Mouse (Mus musculus) T-cell, adult 2 months (primary cell): Measurements from ENCODE around the gene Slf2.

Experiments used
- DNase-seq: peaks from one replicate; pipeline ENCODE4 v3.0.0; 2022; ENCODE audit warnings: low spot score

The Slf2 gene

DNA sequence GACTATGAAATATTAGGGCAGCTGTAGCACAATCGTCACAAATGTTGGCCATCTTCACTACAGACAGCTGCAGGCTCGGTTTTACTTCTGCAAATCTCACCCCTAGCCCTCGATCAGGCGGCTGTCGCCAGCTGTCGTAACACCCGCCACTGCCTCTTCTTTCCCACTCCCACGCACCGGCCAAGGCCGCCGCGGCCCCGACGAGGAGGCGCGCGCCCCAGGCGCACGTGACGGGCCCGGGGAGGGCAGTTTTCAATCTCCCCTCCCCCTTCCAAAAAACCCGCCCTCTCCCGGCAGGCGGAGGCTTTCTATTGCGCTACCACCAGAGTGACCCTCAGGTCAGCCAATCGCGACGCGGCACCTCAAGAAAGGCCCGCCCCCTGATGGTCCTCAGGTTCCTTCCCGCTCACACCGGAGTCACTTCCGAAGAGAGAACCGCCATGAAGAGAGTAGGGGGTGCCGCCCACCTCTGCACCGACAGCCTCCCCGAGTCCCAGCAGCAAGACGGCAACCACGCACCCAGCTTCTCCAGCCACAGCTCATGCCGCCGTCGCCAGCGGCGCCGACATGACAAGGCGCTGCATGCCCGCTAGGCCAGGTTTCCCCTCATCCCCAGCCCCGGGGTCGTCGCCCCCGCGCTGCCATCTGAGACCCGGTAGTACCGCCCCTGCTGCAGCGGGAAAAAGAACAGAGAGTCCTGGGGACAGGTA lies at the start of gene Slf2:
Gene Slf2 (plus strand): TSS at position 408 of the 710 bp plus-strand sequence.
- peak; percentile 97 for DNase-seq

DNA sequence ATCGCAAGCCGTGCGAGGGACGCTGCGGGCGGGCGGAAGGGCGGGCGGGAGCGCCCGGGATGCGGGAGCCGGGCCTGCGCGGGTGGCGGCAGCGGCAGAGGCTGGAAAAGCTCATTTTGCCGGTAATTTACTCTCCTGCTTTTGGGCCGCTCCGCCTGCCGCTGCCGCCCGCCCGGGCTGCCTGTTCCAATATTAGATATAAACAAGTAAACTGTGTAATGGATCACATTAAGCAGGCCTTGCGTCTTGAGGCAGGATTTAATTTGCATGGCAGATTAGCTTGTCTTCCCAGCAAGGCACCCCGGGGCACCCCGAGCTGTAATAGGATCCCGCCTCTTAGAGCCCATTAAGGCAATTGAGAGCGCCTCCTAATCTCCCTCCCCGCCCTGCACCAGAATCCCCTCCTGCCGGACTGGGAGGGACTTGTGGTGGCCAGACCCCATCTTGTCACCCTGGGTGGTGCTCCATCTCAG lies 48.4 kb upstream of the Slf2 start:
- no peak for DNase-seq

GRCm38 (mm10) chr19:44884331-44884730 lies 46.6 kb upstream of the Slf2 start:
- no peak for DNase-seq

DNA sequence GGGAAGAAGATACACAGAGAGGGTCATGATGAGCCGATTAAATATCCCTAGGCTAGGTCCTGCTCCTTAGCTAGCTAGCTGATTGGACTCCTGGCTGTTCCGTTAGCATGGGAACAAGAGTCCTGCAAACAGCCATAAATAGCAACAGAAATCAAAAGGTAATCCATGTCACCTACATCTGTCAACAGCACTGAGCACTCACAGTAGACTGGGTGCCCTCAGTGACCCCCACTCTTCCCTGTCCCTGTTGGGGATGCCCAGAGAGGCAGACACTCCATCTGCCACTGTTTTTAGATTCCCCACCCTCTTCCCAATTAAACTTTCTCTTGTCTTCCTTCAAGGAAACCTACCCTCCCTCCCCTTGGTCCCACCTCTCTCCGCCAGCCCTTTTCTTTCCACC lies 44.5 kb upstream of the Slf2 start:
- no peak for DNase-seq

GRCm38 (mm10) chr19:44887679-44888235 lies 43.2 kb upstream of the Slf2 start:
- peak; percentile 22 for DNase-seq

- no peak for DNase-seq
Observed at GRCm38 (mm10) chr19:44889548-44889947, 41.4 kb upstream of the Slf2 start.

GRCm38 (mm10) chr19:44891446-44891845 lies 39.5 kb upstream of the Slf2 start:
- DNase-seq: no peak

DNA sequence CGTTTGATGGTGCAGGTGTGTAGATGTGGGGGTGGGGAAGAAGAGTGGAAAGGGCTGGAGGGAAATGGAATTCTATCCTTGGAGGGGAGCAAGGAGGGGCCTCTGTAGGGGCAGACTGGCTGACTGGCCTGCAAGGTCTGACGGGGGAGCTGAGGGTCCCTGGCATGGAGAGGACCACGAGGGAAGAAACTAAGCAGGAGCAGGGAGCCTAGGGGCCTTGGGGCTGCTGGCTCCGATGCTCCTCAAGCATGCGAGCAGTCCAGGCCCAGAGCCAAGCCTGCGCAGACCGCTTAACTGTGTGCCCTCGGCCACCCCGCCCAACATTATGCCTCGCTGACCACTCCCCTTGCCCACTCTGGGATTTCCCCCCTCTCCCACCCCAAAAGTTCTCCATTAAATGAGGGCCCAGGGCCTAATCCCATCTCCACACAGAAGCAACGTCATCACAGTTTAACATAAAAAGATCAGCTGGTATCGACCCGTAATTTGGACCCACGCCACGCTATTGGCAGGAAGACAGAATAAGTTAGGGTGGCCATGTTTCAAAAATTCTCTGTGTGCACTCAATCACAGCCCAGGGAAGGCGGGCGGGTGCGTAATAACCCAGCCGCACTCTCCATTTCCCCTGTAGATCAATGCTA lies 37.6 kb upstream of the Slf2 start:
- DNase-seq: no peak

- no peak for DNase-seq
Observed at GRCm38 (mm10) chr19:44895245-44895644, 35.7 kb upstream of the Slf2 start.

DNA sequence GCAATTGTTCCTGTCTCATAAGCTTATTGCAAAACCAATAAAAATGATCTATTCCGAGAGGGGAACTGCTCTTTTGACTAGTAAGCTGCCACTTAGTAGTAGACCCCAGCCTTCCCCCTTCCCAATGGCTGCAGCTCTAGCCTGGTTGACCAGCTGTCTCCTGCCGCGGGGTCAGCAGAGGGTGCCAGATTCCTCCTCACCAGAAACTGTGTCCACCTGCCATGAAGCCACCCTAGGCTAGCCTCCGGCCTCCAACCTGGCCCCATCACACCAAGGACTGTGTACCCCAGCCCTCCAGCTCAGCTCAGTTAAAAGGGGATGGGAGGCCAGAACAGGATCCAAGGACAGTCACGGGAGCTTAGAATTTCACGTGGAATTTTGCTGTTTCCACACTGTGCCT lies 34.5 kb upstream of the Slf2 start:
- DNase-seq: no peak

- no peak for DNase-seq
Observed at GRCm38 (mm10) chr19:44897521-44897920, 33.4 kb upstream of the Slf2 start.

- no peak for DNase-seq
Observed at GRCm38 (mm10) chr19:44898646-44899045, 32.3 kb upstream of the Slf2 start.

DNA sequence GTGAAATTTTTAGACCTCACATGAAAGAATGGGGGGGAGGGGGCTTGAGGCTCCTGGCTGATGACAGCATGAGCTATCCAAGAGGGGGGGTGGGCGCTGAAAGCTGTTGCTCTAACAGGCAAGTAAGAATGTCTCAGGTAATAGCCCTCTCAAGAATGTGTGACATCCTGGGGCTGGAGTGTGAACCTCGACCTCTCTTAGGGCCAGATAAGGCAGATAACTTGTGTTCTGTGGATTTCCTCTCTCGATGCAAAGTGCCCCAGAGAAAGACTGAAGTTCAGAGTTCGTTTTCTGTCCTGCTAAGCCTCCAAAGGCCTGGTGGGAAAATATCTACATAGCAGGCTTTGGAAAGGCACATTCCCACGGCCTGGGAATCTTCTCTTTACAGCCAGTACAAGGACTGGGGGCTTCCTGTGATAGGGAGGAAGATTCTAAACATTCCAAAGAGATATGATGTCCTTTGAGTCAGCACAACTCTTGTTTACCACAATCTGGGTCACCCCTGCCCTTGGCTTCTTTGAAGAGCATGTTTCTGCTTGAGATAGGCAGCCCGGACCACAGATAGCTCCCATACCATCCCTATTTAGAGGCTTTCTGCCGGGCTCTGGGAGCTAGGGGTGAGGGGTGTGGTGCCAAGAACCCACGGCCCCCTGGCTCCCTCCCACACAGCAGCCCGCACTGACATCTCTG lies 31.7 kb upstream of the Slf2 start:
- no peak for DNase-seq

DNA sequence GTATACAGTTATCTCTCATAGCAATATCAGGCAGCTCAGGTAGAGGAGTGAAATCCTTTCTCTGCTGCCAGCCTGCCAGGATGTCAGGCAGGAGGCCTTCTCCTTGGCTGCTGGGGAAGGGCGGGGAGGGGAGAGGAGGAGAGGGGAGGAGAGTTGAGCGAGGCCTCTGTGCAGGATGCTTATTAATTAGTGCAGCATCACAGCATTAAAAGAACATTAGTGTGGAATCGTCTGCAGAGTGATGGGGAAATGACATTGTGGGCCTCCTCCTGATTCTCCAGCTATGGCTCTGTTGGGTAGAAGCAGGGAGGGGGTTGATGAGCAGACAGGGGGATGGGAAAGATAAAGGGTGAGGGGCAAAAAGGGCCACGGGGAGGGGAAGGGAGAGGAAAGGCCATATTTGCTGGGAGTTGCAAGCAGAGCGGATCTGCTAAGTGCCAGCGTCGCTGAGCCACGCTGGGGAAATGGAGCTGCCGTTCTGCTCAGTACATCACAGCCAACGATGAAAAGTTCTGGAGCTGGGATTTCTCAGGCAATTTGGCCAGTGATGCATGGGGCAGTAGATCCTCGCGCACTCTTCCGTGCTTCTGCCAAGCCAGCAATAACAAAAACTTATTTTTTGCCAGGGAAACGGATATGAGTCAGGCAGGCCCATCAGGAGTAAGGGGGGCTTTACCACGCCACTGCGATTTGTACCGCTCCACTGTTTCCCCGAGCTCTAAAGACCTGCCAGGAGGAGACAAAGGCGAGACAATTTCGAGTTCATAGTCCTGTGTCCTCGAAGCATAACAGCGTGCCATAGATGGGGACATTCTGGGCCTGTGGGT lies 30.8 kb upstream of the Slf2 start:
- no peak for DNase-seq

DNA sequence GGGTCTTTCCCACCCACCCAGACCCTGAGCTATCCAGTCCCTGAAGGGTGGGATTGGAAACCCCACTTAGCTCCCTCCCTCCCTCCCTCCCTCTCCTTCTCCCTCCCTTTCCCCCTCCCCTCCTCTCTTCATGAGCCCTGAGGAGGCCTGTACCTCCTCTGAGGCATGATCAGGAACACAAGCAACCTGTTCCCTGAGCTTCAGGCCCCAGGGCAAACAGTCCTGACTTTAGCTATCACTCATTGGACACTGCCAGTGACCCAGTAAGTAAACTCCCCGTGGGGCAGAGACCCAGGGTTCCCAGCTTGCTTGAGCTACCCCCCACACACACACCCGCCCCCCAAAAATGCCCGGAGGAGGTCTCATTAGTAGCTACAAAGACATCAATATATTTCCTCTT lies 29.9 kb upstream of the Slf2 start:
- no peak for DNase-seq

DNA sequence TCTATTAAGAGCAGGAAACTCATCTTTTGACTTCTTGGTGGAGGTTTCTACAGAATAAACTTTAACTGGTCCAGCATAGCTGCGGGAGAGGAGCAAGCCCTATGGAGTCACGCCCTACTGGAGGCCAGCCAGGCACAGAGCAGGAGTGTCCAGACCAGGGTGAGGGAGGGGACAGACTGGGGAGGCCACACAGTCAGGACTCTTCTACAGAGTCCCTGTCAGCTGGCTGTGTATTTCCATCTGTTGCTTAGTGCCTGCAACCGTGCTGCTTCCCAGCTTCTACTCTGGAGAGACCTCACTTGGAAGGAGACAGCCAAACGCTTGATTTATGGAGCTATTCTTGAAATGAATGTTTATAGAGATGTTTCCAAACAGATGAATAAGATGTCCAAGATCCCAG lies 28.6 kb upstream of the Slf2 start:
- no peak for DNase-seq

DNA sequence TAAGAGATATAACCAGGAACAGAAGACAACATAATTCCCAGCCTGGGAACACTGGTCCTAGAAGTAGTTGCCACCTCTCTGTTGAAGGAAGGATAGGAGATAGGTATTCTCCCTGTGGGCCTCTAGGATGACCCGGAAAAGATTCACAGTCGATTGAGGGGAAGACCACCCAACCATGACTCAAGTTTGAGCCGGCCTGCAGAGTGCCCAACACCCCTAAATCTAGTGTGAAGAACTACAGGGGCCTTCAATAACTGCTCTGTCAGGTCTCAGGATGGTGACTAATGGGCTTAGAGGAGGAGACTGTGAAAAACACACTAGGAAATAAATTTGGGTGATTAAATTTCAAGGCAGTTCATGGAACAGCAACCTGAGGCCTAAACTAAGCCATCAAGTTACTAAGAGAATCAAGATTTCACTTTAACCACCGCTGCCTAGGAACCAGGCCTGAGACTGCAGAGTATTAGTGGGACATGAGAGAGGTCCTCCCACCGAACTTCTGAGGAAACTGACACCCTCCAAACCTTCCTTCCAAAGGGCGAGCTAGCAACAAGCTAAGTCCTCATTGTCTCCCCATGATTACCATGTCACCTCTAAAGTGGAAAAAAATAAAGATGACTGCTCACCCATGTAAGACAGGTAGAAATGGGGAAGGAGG lies 27.5 kb upstream of the Slf2 start:
- no peak for DNase-seq

DNA sequence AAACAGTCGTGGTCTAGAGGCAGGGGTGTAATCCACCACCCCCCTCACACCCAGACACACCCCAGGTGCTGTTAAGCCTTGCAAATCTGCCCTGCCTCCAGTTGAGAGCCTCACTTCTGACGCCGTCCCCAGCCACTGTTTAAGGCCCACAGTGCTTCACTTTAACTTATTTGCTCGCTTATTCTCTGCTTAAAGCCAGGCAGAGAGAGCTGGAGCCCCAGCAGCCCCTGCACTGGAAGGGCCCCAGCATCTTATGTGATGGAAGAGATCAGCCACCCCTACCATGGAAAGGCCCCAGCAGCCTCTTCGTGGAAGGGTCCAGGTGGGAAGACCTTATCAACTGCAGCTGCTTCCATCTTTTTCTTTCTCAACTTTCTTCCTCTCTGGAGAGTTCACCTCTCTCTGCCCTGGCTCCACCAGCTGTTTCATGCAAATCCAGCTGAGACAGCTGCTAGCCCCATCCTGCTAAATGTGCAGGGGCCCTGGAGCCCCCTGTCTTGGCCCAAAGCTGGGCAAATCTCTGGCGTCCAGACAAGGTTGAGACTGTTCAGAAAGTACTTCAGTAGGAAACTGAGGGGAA lies 26.7 kb upstream of the Slf2 start:
- no peak for DNase-seq

DNA sequence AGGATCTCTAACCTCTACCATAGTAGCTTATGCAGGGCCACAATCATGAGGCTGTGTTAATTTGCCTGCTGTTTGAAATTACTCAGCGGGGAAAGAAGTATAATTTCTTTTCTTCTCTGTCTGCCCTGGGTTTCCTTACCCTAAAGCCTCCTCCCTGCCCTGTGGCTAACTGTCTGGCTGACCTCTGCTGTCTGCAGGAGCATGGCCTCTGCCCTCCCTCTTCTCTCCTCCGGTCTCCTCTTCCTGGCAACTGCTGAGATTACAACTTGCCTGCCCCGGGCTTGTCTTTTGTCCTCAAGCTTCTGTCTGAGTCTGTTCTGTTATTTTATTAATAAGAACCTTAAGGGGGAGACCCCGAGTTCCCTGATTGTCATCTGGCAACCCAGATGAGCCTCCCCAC lies 25.6 kb upstream of the Slf2 start:
- DNase-seq: no peak

GRCm38 (mm10) chr19:44907851-44908690 lies 22.9 kb upstream of the Slf2 start:
- DNase-seq: no peak
